Mouse (Mus musculus) CH12.LX (cell line): ENCODE data around the gene Mgat5. TPM values are rescaled to one million over a fixed set of nuclear protein-coding genes. Genes with fewer than 3 reads are reported as not detected.

Experiments used
- DNase-seq: peaks from one replicate; pipeline ENCODE4 v3.0.0-alpha.2; 2013; ENCODE audit errors: extremely low read depth
- H3K27ac ChIP-seq: 2 replicates; pipeline ENCODE4 v1.5.1; 2012; ENCODE audit warnings: low read depth, mild to moderate bottlenecking, control low read depth, moderate library complexity; ENCODE audit not compliant: insufficient read depth
- H3K27me3 ChIP-seq: replicated peaks from 2 replicates; pipeline ENCODE3; 2012; ENCODE audit warnings: inconsistent platforms
- H3K36me3 ChIP-seq, 2 experiments: replicated peaks in 1 of 2; 2 replicates each; pipeline versions ENCODE3 to v1.6.1; 2012; ENCODE audit warnings: inconsistent platforms in 1 of 2, low read length in 1 of 2, mild to moderate bottlenecking in 1 of 2, mixed read lengths in 1 of 2, moderate library complexity in 1 of 2; ENCODE audit not compliant: control insufficient read depth in 1 of 2, insufficient read depth in 1 of 2
- H3K4me1 ChIP-seq, 2 experiments: 2 replicates each; pipeline ENCODE4 v1.6.1; 2012; ENCODE audit warnings: inconsistent platforms in 1 of 2, moderate library complexity in 1 of 2; ENCODE audit not compliant: insufficient read depth in 2 of 2, control insufficient read depth in 1 of 2
- H3K4me2 ChIP-seq: 2 replicates; pipeline ENCODE4 v1.6.1; 2012; ENCODE audit warnings: low read depth, mild to moderate bottlenecking, control low read depth; ENCODE audit not compliant: poor library complexity, insufficient read depth, severe bottlenecking
- H3K4me3 ChIP-seq, 3 experiments: fragments of 150-350 bp in 1 of 3; sonication (generic) in 1 of 3; replicated peaks in 1 of 3; 2 replicates each; pipeline versions ENCODE3 to v1.5.1; 2011 to 2012; ENCODE audit warnings: low read depth in 2 of 3, low read length in 2 of 3, mild to moderate bottlenecking in 2 of 3, moderate library complexity in 2 of 3, control low read depth in 1 of 3, improper control_type of control experiment in 1 of 3, inconsistent platforms in 1 of 3, mixed read lengths in 1 of 3; ENCODE audit not compliant: poor library complexity in 1 of 3
- H3K79me2 ChIP-seq: replicated peaks from 2 replicates; pipeline ENCODE4 v1.6.1; 2012; ENCODE audit warnings: mild to moderate bottlenecking, moderate library complexity; ENCODE audit not compliant: control insufficient read depth, poor library complexity, insufficient read depth, severe bottlenecking; ENCODE audit errors: extremely low read depth
- H3K9ac ChIP-seq: 2 replicates; pipeline ENCODE4 v1.6.1; 2012; ENCODE audit warnings: low read depth, mild to moderate bottlenecking, control low read depth, moderate library complexity; ENCODE audit not compliant: insufficient read depth
- H3K9me3 ChIP-seq: replicated peaks from 2 replicates; pipeline ENCODE3; 2012; ENCODE audit warnings: low read length, inconsistent platforms, mixed read lengths
- BHLHE40 ChIP-seq: IDR thresholded peaks from 2 replicates; pipeline ENCODE4 v1.6.1; 2011; ENCODE audit warnings: mild to moderate bottlenecking, low read depth, low read length, improper control_type of control experiment
- EP300 ChIP-seq: IDR thresholded peaks from 2 replicates; pipeline ENCODE4 v1.6.1; 2011; ENCODE audit warnings: low read length, improper control_type of control experiment
- ETS1 ChIP-seq: conservative IDR thresholded peaks from 2 replicates; pipeline ENCODE4 v1.6.1; 2012; ENCODE audit warnings: low read depth, mild to moderate bottlenecking, inconsistent platforms, low read length, improper control_type of control experiment, moderate library complexity
- IRF4 ChIP-seq: IDR thresholded peaks from 2 replicates; pipeline ENCODE4 v1.6.1; 2014; ENCODE audit warnings: low read depth, mild to moderate bottlenecking, inconsistent platforms, low read length, improper control_type of control experiment
- JUND ChIP-seq: conservative IDR thresholded peaks from 2 replicates; pipeline ENCODE4 v1.6.1; 2011; ENCODE audit warnings: low read depth, low read length, improper control_type of control experiment
- MAFK ChIP-seq: IDR thresholded peaks from 2 replicates; pipeline ENCODE4 v1.6.1; 2011; ENCODE audit warnings: low read length, improper control_type of control experiment; ENCODE audit not compliant: insufficient replicate concordance
- MAZ ChIP-seq: IDR thresholded peaks from 2 replicates; pipeline ENCODE4 v1.6.1; 2012; ENCODE audit warnings: low read depth, mild to moderate bottlenecking, inconsistent platforms, low read length, improper control_type of control experiment, moderate library complexity
- MEF2A ChIP-seq: IDR thresholded peaks from 2 replicates; pipeline ENCODE4 v1.6.1; 2014; ENCODE audit warnings: low read depth, mild to moderate bottlenecking, inconsistent platforms, low read length, improper control_type of control experiment, borderline replicate concordance
- MYC ChIP-seq: IDR thresholded peaks from 2 replicates; pipeline ENCODE4 v1.6.1; 2011; ENCODE audit warnings: low read depth, mild to moderate bottlenecking, improper control_type of control experiment, low read length
- RAD21 ChIP-seq: IDR thresholded peaks from 2 replicates; pipeline ENCODE4 v1.6.1; 2011; ENCODE audit warnings: low read depth, mild to moderate bottlenecking, low read length, improper control_type of control experiment, moderate library complexity
- RCOR1 ChIP-seq: conservative IDR thresholded peaks from 2 replicates; pipeline ENCODE4 v1.6.1; 2012; ENCODE audit warnings: low read depth, mild to moderate bottlenecking, inconsistent platforms, low read length, improper control_type of control experiment
- USF2 ChIP-seq: conservative IDR thresholded peaks from 2 replicates; pipeline ENCODE4 v1.6.1; 2011; ENCODE audit warnings: low read depth, low read length, improper control_type of control experiment
- ZC3H11A ChIP-seq: IDR thresholded peaks from 2 replicates; pipeline ENCODE4 v1.6.1; 2012; ENCODE audit warnings: low read depth, mild to moderate bottlenecking, inconsistent platforms, low read length, improper control_type of control experiment
- ZKSCAN1 ChIP-seq: IDR thresholded peaks from 2 replicates; pipeline ENCODE4 v1.6.1; 2012; ENCODE audit warnings: low read depth, inconsistent platforms, low read length, improper control_type of control experiment, borderline replicate concordance
- ZMIZ1 ChIP-seq: IDR thresholded peaks from 2 replicates; pipeline ENCODE4 v1.6.1; 2012; ENCODE audit warnings: low read depth, mild to moderate bottlenecking, inconsistent platforms, low read length, improper control_type of control experiment
- dilution Hi-C: fragments of 300-500 bp; cut with MboI; formaldehyde crosslinking; loops from 2 replicates; pipeline ENCODE4 v1.14.3; 2020; ENCODE audit warnings: low sequenced_read_pairs; ENCODE audit not compliant: extremely low pct_unique_long_range_greater_than_20kb, extremely low pct_ligation_motif_present
- in situ Hi-C: fragments of 300-500 bp; cut with MboI; formaldehyde crosslinking; loops from 3 replicates; pipeline ENCODE4 v1.14.3; 2019; ENCODE audit warnings: low sequenced_read_pairs, low pct_ligation_motif_present, low pct_unique_long_range_greater_than_20kb, mixed read lengths
- polyA plus RNA-seq: library from polyadenylated mRNA; unstranded; fragments of >175 nt; gene quantifications from 2 replicates; pipeline ENCODE4 v1.2.1, GENCODE M21; 2012; ENCODE audit warnings: low read depth; ENCODE audit not compliant: insufficient read length
- total RNA-seq, 2 experiments: library from RNA; depleted of rRNA; stranded (reverse); fragments of 300-350 nt in 1 of 2; fragments of >200 nt in 1 of 2; gene quantifications; 2 replicates each; pipeline ENCODE4 v1.2.3; 2012 to 2014

Mgat5 gene
- total and polyA plus RNA-seq, 3 experiments: 5.9 to 8.8 (median 6.6) TPM

DNA sequence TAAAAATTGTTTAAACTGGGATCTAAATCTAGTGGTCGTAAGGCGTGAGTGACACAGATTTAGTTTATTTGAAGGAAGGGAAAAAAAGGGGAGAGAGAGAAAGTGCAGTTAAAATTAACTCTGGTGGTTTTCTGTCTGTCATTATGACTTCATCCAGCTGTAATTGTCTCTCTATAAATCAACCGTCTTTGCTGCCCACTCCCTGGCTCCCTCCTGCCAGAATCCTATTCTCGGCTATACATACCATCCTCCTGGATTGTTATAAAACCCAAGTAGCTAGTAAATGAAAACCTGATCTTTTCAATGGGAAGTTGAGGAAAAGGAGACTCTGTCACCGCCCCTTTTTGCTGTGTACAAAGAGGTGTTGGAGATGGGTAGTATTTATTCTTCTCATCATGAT, 88.5 kb downstream of the Mgat5 start:
- dilution Hi-C loops (no loop called here), in situ Hi-C loops (no loop called here)
- DNase-seq: no peak
- Histone ChIP-seq H3K79me2 (no peaks in the 10 kb centered on the region), H3K9ac (no peak overlapping the region), H3K27me3 (no peaks in the 10 kb centered on the region), H3K4me2 (no peak overlapping the region), H3K27ac (no peak overlapping the region), H3K4me3 (no peak overlapping the region), H3K4me1 (peaks cover 9 to 33% of the 10 kb centered on the region in 2 experiments; a peak in 3 of 4 replicates), H3K9me3 (no peaks in the 10 kb centered on the region), H3K36me3 (peaks cover 0 to 9% of the 10 kb centered on the region in 2 experiments)
- no peak for TF ChIP-seq ZC3H11A
- no peak for TF ChIP-seq MAFK
- no peak for TF ChIP-seq MAZ
- TF ChIP-seq RAD21: no peak

- Histone ChIP-seq H3K4me2 (no peak overlapping the region), H3K79me2 (no peaks in the 10 kb centered on the region), H3K9me3 (no peaks in the 10 kb centered on the region), H3K9ac (no peak overlapping the region), H3K27ac (no peak overlapping the region), H3K4me3 (no peak overlapping the region), H3K36me3 (peaks cover 0 to 6% of the 10 kb centered on the region in 2 experiments), H3K4me1 (peaks cover 8 to 23% of the 10 kb centered on the region in 2 experiments; a peak in 3 of 4 replicates), H3K27me3 (no peaks in the 10 kb centered on the region)
- dilution Hi-C loops: no loop called here
- in situ Hi-C loops: no loop called here
- DNase-seq: peak; percentile 68
- TF ChIP-seq ZMIZ1 (no peak), ETS1 (peak; percentile 47), BHLHE40 (peak; percentile 44), MEF2A (peak; percentile 49; the same call in 1 of the 2 replicates), MYC (no peak), USF2 (no peak), RCOR1 (no peak), JUND (peak; percentile 47; the same call in 1 of the 2 replicates), IRF4 (peak; percentile 75), ZKSCAN1 (no peak), EP300 (peak; percentile 62), MAFK (peak; percentile 43; the same call in 1 of the 2 replicates)
Measured at GRCm38 (mm10) chr1:127296815-127297214, 92.0 kb downstream of the Mgat5 start.
